Comparison of ENCODE assay signal across 8 mouse cellular contexts in genomic region chr1:79775927-79776458, GRCm38 (mm10). TPM values are rescaled to one million over a fixed set of nuclear protein-coding genes. Genes with fewer than 3 reads are reported as not detected.
DNase-seq lines count a peak whose midpoint lies in the region; ATAC-seq lines count a peak whose summit lies in the region.

Gene Mrpl44 (plus strand): TSS chr1:79776018.
Gene Wdfy1 (minus strand): TSS chr1:79776143.

- ATAC-seq in hindbrain, embryonic 16.5 days, result peak; percentile 100

- peaks cover 10% of the 10 kb centered on the region for H3K36me3 ChIP-seq in hindbrain, embryonic 16.5 days (ENCODE audit: control insufficient read depth, insufficient read depth, low read length)
- H3K36me3 ChIP-seq in macrophage (ENCODE audit: inconsistent target), result peaks cover 33% of the 10 kb centered on the region

- peaks cover 21% of the 10 kb centered on the region for H3K79me2 ChIP-seq in macrophage (ENCODE audit: inconsistent target)

- peak within 1 kb of the TSS; percentile 99 for H3K4me3 ChIP-seq in hindbrain, embryonic 16.5 days (ENCODE audit: low read length)
- H3K4me3 ChIP-seq in macrophage (ENCODE audit: inconsistent target), result peak within 1 kb of the TSS; percentile 75

- no peaks in the 10 kb centered on the region for H3K9me3 ChIP-seq in hindbrain, embryonic 16.5 days (ENCODE audit: control insufficient read depth, low read length)

- H3K9ac ChIP-seq in hindbrain, embryonic 16.5 days (ENCODE audit: low read depth, low read length), result peak within 1 kb of the TSS; percentile 96

- 0% methylated on average over 38 of the region's 38 CpGs for WGBS in hindbrain, embryonic 16.5 days
- 1% methylated on average over 38 of the region's 38 CpGs for WGBS in macrophage (ENCODE audit: missing documents)

- peak within 1 kb of the TSS; percentile 90 for H3K27ac ChIP-seq in hindbrain, embryonic 16.5 days (ENCODE audit: low read depth, low read length)
- peak within 1 kb of the TSS; percentile 45 for H3K27ac ChIP-seq in macrophage

- H3K4me2 ChIP-seq in hindbrain, embryonic 16.5 days (ENCODE audit: low read length), result peak within 1 kb of the TSS; percentile 62

- peak; percentile 86 for DNase-seq in WW6 (ENCODE audit: low read depth, low spot score)
- DNase-seq in cerebellum, postnatal 4 days (ENCODE audit: low spot score in 2 of 2), result peak; percentile 99
- DNase-seq in gastrocnemius, adult 18-20 months (ENCODE audit: low spot score), result peak; percentile 98
- peak; percentile 99 for DNase-seq in left cerebral cortex, adult 18-20 months (ENCODE audit: low spot score in 2 of 2)
- DNase-seq in right cerebral cortex, adult 18-20 months, result peak; percentile 97
- DNase-seq in urinary bladder, postnatal 10 days (ENCODE audit: low spot score), result peak; percentile 89

- peaks cover 3% of the 10 kb centered on the region; the same call in 1 of the 2 replicates for H3K4me1 ChIP-seq in hindbrain, embryonic 16.5 days (ENCODE audit: control insufficient read depth, insufficient read depth, low read depth, low read length)

- no peaks in the 10 kb centered on the region for H3K27me3 ChIP-seq in hindbrain, embryonic 16.5 days (replicated peaks; ENCODE audit: control insufficient read depth, insufficient read depth, low read length)

RNA-seq across cellular contexts. Expression of gene Mrpl44, which starts in this region (rescaled TPM):
- total RNA-seq in gastrocnemius, adult 18-20 months (2021), result 10 to 100 TPM; 31.4 to 31.5 TPM
- 40.2 and 41.2 TPM in 2 replicates for polyA plus RNA-seq in hindbrain, embryonic 16.5 days (2015; fragmentation: Nextera tagmentation; extraction: Ambion mirVana)
- 10 to 100 TPM; 29.3 to 33.2 TPM for total RNA-seq in left cerebral cortex, adult 18-20 months (2021)
- total RNA-seq in macrophage (2018; cell fraction: chromatin; rRNA removed), result 10 to 100 TPM in 2 of 26 experiments, 1 to 10 TPM in 20, under 1 TPM in 2, not detected in 2; 0.61 to 14.1 (median 5.5) TPM
- total RNA-seq in macrophage (2018; cell fraction: cytosol; rRNA removed), result 10 to 100 TPM in 25 of 26 experiments, 1 to 10 TPM in 1; 9.8 to 36.8 (median 24.6) TPM
- total RNA-seq in macrophage (2018; cell fraction: nucleus; rRNA removed), result 10 to 100 TPM in 9 of 26 experiments, 1 to 10 TPM in 17; 2.1 to 21.7 (median 9.1) TPM
- 15.2 to 30.0 TPM (median 23.5 TPM) in 3 replicates for polyA plus RNA-seq in macrophage (2018)

RNA-seq across cellular contexts. Expression of gene Wdfy1, which starts in this region (rescaled TPM):
- 10 to 100 TPM in 1 of 2 experiments, 1 to 10 TPM in 1; 9.5 to 12.1 TPM for total RNA-seq in gastrocnemius, adult 18-20 months (2021)
- polyA plus RNA-seq in hindbrain, embryonic 16.5 days (2015; fragmentation: Nextera tagmentation; extraction: Ambion mirVana), result 108 and 112 TPM in 2 replicates
- 10 to 100 TPM; 39.1 to 43.4 TPM for total RNA-seq in left cerebral cortex, adult 18-20 months (2021)
- 100 to 1,000 TPM; 134 to 333 (median 209) TPM for total RNA-seq in macrophage (2018; cell fraction: chromatin; rRNA removed)
- total RNA-seq in macrophage (2018; cell fraction: cytosol; rRNA removed), result 10 to 100 TPM in 8 of 26 experiments, 1 to 10 TPM in 18; 3.7 to 22.7 (median 7.5) TPM
- total RNA-seq in macrophage (2018; cell fraction: nucleus; rRNA removed), result 100 to 1,000 TPM in 24 of 26 experiments, 10 to 100 TPM in 2; 89.0 to 195 (median 132) TPM
- polyA plus RNA-seq in macrophage (2018), result 4.4 to 11.5 TPM (median 5.2 TPM) in 3 replicates

Comparison
In these comparisons a context has a peak if more than half of its experiments do, and no peak if none do; other contexts are left out.
1. Peak in every context shown above with its lines: DNase-seq, ATAC-seq, H3K4me3 ChIP-seq and H3K27ac ChIP-seq.